ENCODE assay signal across 16 mouse cellular contexts in genomic region chr10:70766450-70766849, GRCm38 (mm10).
DNase-seq lines count a peak whose midpoint lies in the region.
"Had no signal": no experiment of that assay in that cellular context is flagged by ENCODE, and none has a peak within 500 bp of the region (broad histone marks: within the 10 kb centered on the region; RNA-seq: fewer than 3 reads in every experiment).

No protein-coding gene starts in this region.

- DNase-seq in embryo, embryonic 10 days (ENCODE audit: low spot score) = peak; percentile 8
- no peak for DNase-seq in embryo, embryonic 9.5 days (ENCODE audit: extremely low spot score)
- peak; percentile 73 for DNase-seq in layer of hippocampus, adult 9-11 months
- DNase-seq in layer of hippocampus, postnatal 14 days (ENCODE audit: low spot score in 2 of 2) = no peak
- DNase-seq in right cerebral cortex, adult 18-20 months = peak; percentile 33
- DNase-seq in right cerebral cortex, postnatal 36 days (ENCODE audit: low spot score in 2 of 2) = no peak
- DNase-seq in telencephalon, adult 2 months (ENCODE audit: low read depth, low spot score) = peak; percentile 79
- DNase-seq in thymus, postnatal 14 days = no peak
- DNase-seq: cerebellum, postnatal 25 days; gastrocnemius, postnatal 10 days; heart, adult 18-20 months; heart, postnatal 36 days; kidney, adult 9 months; kidney, postnatal 25 days; lung, postnatal 4 days; thymus, postnatal 25 days had no signal

Comparison
In these comparisons a context has a peak if more than half of its experiments do, and no peak if none do; other contexts are left out.
1. DNase-seq: peak in embryo, embryonic 10 days (single experiment), layer of hippocampus, adult 9-11 months (single experiment), right cerebral cortex, adult 18-20 months (single experiment) and telencephalon, adult 2 months (single experiment); none in embryo, embryonic 9.5 days (single experiment), layer of hippocampus, postnatal 14 days (0 of 2), right cerebral cortex, postnatal 36 days (0 of 2) and thymus, postnatal 14 days (single experiment).